Mouse (Mus musculus): Measurements from ENCODE around the gene Itsn2. TPM values are rescaled to one million over a fixed set of nuclear protein-coding genes. Genes with fewer than 3 reads are reported as not detected.

The Itsn2 gene
- polyA plus RNA-seq (2012; rRNA removed), result 14.1 and 19.4 TPM in 2 replicates

GRCm38 (mm10) chr12:4592541-4593165 is at the start of gene Itsn2, which contains the start of gene Gm3625:
Gene Itsn2, plus strand, starts transcription at chr12:4592638.
Gene Gm3625, minus strand, starts transcription at chr12:4592927.

GRCm38 (mm10) chr12:4738031-4738576 is 145.7 kb downstream of the Itsn2 start, which contains the start of gene Fam228a:
Gene Fam228a, minus strand, starts transcription at chr12:4738430.

Other genes starting within 250 kb of the Itsn2 start
- 11.3 and 17.5 TPM in 2 replicates for gene Ncoa1, start 115.5 kb upstream of the Itsn2 start, polyA plus RNA-seq (2012; rRNA removed)
- not detected in 2 replicates for gene Gm3625, start 289 bp downstream of the Itsn2 start, polyA plus RNA-seq (2012; rRNA removed)
- 1.2 and 1.4 TPM in 2 replicates for gene Fam228a, start 145.8 kb downstream of the Itsn2 start, polyA plus RNA-seq (2012; rRNA removed)
- gene Pfn4, start 176.4 kb downstream of the Itsn2 start, polyA plus RNA-seq (2012; rRNA removed), result 1.9 and 2.3 TPM in 2 replicates
- gene Fam228b, start 176.6 kb downstream of the Itsn2 start, polyA plus RNA-seq (2012; rRNA removed), result 3.8 and 5.5 TPM in 2 replicates
- gene Sf3b6, start 224.9 kb downstream of the Itsn2 start, polyA plus RNA-seq (2012; rRNA removed), result 150 and 217 TPM in 2 replicates
- gene Fkbp1b, start 249.0 kb downstream of the Itsn2 start, polyA plus RNA-seq (2012; rRNA removed), result 6.9 and 16.6 TPM in 2 replicates

Data from central nervous system, embryonic 11.5 days (tissue).